Mouse (Mus musculus): ENCODE data around the gene Ergic2. TPM values are rescaled to one million over a fixed set of nuclear protein-coding genes. Genes with fewer than 3 reads are reported as not detected.

Ergic2 gene
- polyA plus RNA-seq, 1 experiment from 2014 or later: 213 TPM

DNA sequence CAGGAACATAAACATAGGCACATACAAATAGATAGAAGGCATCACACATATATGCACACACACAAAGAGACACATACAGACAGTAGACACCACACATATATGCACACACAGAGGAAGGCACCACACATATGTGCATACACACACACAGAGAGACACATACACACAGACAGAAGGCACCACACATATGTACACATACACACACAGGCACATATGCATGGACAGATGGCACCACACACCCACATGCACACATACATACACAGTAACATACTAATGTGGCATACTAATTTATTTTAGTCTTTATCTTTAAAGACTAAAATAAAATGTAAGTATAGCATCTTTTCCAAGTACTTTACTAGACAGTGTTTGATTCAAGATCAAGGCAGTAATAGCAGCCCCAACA, 78.6 kb downstream of the Ergic2 start:
- no peaks in the 10 kb centered on the region for H3K27me3 ChIP-seq (ENCODE audit: control insufficient read depth, insufficient read depth, low read length)
- H3K4me2 ChIP-seq (ENCODE audit: low read length): no peak overlapping the region
- H3K36me3 ChIP-seq (ENCODE audit: control insufficient read depth, insufficient read depth, low read length): no peaks in the 10 kb centered on the region
- H3K9ac ChIP-seq (replicated peaks; ENCODE audit: low read length): no peak overlapping the region
- H3K4me3 ChIP-seq (replicated peaks; ENCODE audit: low read depth, low read length): no peak overlapping the region
- DNase-seq (no peak), ATAC-seq (ENCODE audit: low FRiP score, low TSS enrichment) (no peak)
- H3K27ac ChIP-seq (replicated peaks; ENCODE audit: low read depth, low read length): no peak overlapping the region
- peaks cover 10% of the 10 kb centered on the region; the same call in 1 of the 2 replicates for H3K4me1 ChIP-seq (ENCODE audit: control insufficient read depth, insufficient read depth, low read length)
- H3K9me3 ChIP-seq (ENCODE audit: control insufficient read depth, low read length): no peaks in the 10 kb centered on the region

DNA sequence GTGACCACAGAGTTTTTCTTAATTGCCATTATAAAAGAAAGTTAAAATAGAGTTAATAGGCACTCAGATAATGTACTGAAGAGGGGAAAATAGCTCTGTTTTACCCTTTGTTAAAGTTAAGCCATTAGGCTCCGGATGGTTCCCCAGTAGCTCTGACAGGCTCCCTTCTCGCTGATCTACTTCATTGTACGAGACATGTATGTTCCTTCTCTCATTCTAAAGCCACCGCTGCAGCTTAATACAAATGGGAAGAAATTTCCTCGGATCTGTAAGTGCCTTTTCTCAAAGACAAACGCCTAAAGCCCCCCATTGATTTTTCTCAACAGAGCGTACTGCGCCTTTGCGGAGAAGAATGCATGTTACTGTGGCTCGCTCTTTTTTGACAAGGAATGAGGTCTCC, 79.9 kb downstream of the Ergic2 start:
- DNase-seq: peak; percentile 36
- Histone ChIP-seq H3K4me1 (ENCODE audit: control insufficient read depth, insufficient read depth, low read length) (peaks cover 10% of the 10 kb centered on the region; the same call in 1 of the 2 replicates), H3K9ac (replicated peaks; ENCODE audit: low read length) (no peak overlapping the region), H3K27me3 (ENCODE audit: control insufficient read depth, insufficient read depth, low read length) (no peaks in the 10 kb centered on the region), H3K9me3 (ENCODE audit: control insufficient read depth, low read length) (no peaks in the 10 kb centered on the region), H3K4me3 (replicated peaks; ENCODE audit: low read depth, low read length) (no peak overlapping the region), H3K36me3 (ENCODE audit: control insufficient read depth, insufficient read depth, low read length) (no peaks in the 10 kb centered on the region), H3K27ac (replicated peaks; ENCODE audit: low read depth, low read length) (no peak overlapping the region), H3K4me2 (ENCODE audit: low read length) (peak overlapping the region; percentile 20; the same call in 1 of the 2 replicates)
- WGBS: 18% methylated on average over 10 of the region's 10 CpGs
- ATAC-seq (ENCODE audit: low FRiP score, low TSS enrichment): no peak

Other genes with a start within 250 kb of the Ergic2 start
- gene Far2, start 165.1 kb downstream of the Ergic2 start, polyA plus RNA-seq (2014; fragmentation: Nextera tagmentation; extraction: Ambion mirVana): 20.5 and 21.2 TPM in 2 replicates
- gene Tmtc1, start 232.0 kb upstream of the Ergic2 start, polyA plus RNA-seq (2014; fragmentation: Nextera tagmentation; extraction: Ambion mirVana): 2.4 and 3.1 TPM in 2 replicates

Data from midbrain, embryonic 14.5 days (tissue).